Mouse (Mus musculus) MN1 (cell line): ENCODE results near the gene Ankrd12.

Experiments used
- DNase-seq: peaks from one replicate; pipeline ENCODE4 v3.0.0-alpha.2; 2016; ENCODE audit warnings: low spot score

Gene Ankrd12

DNA sequence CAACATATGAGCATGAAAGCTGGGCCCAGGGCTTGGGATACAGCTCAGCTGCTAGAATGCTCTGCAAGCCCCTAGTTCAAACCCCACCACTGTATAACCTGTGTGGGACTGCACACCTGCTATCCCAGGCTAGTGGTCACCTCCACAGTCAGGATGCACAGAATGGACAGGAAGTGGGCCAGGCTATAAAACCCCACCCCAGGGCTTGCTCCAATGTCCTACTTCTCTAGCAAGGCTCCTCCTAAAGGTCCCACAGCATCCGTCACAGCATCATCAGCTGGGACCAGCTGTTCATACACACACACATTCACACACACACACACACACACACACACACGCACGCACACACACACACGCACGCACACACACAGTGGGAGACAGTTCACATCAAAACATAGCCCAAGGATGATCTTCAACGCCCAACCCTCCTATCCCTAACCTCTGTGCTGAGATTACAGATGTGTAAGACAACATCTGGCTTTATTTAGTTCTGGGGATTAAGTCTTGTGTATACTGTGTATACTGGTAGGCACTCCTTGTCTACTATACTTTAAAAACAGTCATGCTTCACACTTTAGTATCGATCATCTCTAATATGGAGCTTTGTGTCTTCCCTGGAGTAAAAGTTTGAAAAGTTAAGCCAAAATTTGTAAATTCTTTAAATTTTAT is 146.6 kb downstream of the Ankrd12 start:
- no peak for DNase-seq

DNA sequence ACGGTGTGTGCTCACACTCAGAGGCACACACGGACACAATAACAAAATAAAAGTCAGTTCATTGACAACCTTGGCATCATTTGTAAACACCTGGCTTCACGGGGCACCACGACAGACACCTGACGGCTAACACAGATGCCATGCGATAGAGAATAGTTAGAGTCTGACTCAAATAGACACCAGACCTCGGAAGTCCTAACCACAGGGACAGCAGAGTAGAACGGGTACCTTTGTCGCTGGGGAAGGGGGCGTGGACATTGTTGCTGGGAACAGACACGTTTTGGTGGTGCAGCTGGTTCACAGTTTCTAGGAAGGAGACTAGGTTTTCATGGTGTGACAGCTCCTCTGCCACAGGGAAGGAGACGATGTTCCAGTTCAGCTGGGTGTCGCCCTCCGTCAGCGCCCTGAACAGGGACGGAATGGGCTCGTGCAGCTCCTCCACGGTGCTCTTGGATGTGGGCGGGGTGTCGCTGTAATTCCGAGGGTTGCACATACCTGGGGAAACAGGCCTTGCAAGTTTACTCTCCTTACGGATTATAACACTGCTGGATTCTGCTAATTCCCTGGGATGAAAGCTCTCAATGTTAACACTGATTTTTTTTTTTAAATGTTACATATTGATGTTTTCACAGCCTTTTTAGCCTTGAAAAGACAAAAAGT is 147.4 kb downstream of the Ankrd12 start:
- no peak for DNase-seq

DNA sequence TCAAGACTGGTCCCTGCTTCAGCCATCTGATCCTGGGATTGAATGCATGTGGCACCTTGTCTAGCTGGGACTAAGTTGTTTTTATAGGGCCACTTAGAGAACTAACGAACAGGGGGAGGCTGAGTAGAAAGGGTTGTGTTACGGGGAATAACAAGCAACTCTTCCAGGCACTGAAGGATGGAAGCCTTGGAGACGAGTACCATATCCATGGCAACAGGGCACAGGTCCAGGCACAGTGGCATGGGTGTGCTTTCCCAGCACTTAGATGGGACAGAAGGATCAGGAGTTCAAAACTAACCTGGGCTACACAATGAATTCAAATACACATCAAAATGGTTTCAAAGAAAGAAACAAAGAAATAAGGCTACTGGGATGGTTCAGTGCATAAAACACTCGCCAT is 149.8 kb downstream of the Ankrd12 start:
- DNase-seq: no peak

DNA sequence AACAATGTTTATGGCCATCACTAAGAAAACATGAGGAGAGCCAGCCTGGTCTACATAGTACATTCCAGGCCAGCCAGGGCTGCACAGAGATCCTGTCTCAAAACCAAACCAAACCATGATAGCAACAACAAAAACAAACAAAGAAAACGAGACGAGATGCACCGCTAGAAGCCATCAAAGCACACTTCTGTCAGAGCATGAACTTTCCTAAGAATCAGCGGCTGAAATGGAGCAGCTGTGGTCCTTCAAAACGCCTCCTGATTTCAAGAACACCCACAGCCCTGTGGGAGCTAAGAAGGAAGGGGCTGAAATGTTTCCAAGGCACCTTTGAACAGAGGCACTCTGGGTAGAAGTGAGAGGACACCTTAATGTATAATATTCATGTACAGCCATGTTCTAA is 152.7 kb downstream of the Ankrd12 start:
- no peak for DNase-seq

DNA sequence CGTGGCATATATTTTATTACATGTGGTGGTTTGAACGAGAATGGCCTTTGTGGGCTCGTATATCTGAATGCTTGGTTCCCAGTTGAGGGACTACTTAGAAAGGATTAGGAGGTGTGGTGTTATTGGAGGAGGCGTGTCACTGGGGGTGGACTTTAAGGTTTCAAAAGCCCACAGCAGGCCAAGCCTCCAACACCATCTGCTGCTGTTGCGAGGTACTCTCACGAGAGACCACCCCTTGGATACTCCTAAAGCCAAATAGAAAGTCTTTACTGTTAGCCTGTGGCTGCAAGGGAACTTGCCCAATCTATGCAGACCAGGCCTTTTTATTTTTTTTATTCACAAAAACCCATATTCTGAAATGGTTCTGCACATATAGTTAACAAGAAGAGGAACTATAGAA is 154.9 kb downstream of the Ankrd12 start:
- no peak for DNase-seq

DNA sequence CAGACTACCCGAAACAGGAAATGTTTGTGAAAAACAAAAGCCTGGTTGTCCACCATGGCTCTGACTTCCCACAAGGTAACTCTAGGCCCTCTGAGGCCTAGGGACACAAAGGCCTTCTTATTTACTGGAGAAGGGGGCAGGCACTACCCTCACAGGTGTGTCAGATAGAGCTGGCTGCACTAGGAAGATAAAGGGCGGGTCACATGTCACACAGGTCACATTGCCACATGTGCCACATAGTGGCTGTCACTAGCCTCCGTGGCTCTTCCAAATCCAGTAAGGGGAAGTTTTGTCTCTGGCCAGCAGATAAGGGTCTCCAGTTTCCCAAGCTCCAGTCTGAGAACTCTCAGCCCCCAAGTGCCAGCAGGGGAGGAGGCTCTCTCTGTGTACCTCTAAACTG is 157.7 kb downstream of the Ankrd12 start:
- no peak for DNase-seq

DNA sequence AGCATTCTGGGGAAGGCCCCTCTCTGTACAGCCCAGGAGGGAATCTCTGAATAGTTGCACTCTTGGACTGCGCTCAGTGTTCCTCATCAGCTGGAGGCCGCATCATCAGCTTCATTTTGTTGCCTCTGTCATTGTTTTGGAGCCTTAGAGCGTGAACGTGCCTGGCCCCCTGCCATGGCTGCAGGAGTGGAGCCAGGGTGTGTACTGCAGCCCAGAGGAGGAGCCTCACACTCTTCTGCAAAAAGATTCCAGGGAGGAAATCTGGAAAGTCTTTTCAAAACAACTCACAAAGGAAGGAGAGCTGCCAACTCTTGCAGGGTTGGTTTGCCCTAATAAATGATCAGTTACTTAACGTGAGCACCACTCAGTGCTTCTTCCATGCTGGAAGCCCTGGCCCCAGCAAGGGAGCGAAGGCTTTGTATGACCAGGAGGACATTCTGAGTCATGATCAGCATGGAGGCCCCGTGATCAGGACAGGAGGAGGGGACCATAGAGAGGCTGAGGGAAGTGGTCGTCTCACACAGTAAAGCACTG is 160.7 kb downstream of the Ankrd12 start:
- peak; percentile 84 for DNase-seq
